Mouse (Mus musculus) heart, adult 9 months (tissue): ENCODE measurements around the gene Dnajc4.
"Not testable (repeated sequence)": the region's sequence is repeated elsewhere in the genome, so short reads cannot be mapped to it uniquely, and the experiment has no call there.

Experiments
- DNase-seq, 2 experiments: peaks; one replicate each; pipeline ENCODE4 v3.0.0; 2022; ENCODE audit warnings: low spot score in 2 of 2

Gene Dnajc4

GRCm38 (mm10) chr19:6995255-6995991 is 3.1 kb upstream of the Dnajc4 start:
- DNase-seq = no peak

- no peak for DNase-seq
These were observed 2.1 kb upstream of the Dnajc4 start for GRCm38 (mm10) chr19:6994489-6994888.

- no peak for DNase-seq
These were observed 1.6 kb upstream of the Dnajc4 start for GRCm38 (mm10) chr19:6994002-6994401.

GRCm38 (mm10) chr19:6993011-6993770 is 819 bp upstream of the Dnajc4 start:
- no peak for DNase-seq

GRCm38 (mm10) chr19:6991166-6991565 is 1.2 kb downstream of the Dnajc4 start:
- DNase-seq = not testable (repeated sequence)

- DNase-seq = no peak
These were observed 1.7 kb downstream of the Dnajc4 start for GRCm38 (mm10) chr19:6990712-6991111.

GRCm38 (mm10) chr19:6989251-6989650 is 3.1 kb downstream of the Dnajc4 start:
- DNase-seq = no peak

GRCm38 (mm10) chr19:6987904-6988285 is 4.5 kb downstream of the Dnajc4 start:
- DNase-seq = no peak

- DNase-seq = peak in 1 of 2 experiments; percentile 73
These were observed 5.1 kb downstream of the Dnajc4 start, which contains the start of gene Vegfb for GRCm38 (mm10) chr19:6987061-6987903. Gene Vegfb (minus strand): TSS chr19:6987651.

GRCm38 (mm10) chr19:6985951-6986708 is 6.2 kb downstream of the Dnajc4 start:
- no peak for DNase-seq

GRCm38 (mm10) chr19:6985300-6985699 is 7.1 kb downstream of the Dnajc4 start:
- no peak for DNase-seq

GRCm38 (mm10) chr19:6983621-6984020 is 8.8 kb downstream of the Dnajc4 start:
- DNase-seq = no peak

GRCm38 (mm10) chr19:6981465-6981864 is 10.9 kb downstream of the Dnajc4 start:
- DNase-seq = no peak

GRCm38 (mm10) chr19:6980381-6981093 is 11.8 kb downstream of the Dnajc4 start, which contains the start of gene Fkbp2:
Gene Fkbp2 (minus strand): TSS chr19:6980501.
- DNase-seq = peak; percentile 99

GRCm38 (mm10) chr19:6979486-6980380 is 12.6 kb downstream of the Dnajc4 start:
- DNase-seq = peak; percentile 99

GRCm38 (mm10) chr19:6979001-6979479 is 13.3 kb downstream of the Dnajc4 start:
- DNase-seq = peak in 1 of 2 experiments; percentile 55

GRCm38 (mm10) chr19:6978639-6978974 is 13.8 kb downstream of the Dnajc4 start:
- DNase-seq = no peak

GRCm38 (mm10) chr19:6977759-6978638 is 14.4 kb downstream of the Dnajc4 start:
- DNase-seq = no peak
